Mouse (Mus musculus) midbrain, postnatal 0 days (tissue): ENCODE data around the gene Mcm9. TPM values are rescaled to one million over a fixed set of nuclear protein-coding genes. Genes with fewer than 3 reads are reported as not detected.

Experiments used
- ATAC-seq: fragments of 200-750 bp; cut with Nextera tagmentation; 2 replicates; pipeline ENCODE4 v1.8.0; 2017; ENCODE audit warnings: moderate number of reproducible peaks, mild to moderate bottlenecking, moderate TSS enrichment, moderate library complexity; ENCODE audit not compliant: low FRiP score
- DNase-seq: peaks from one replicate; pipeline ENCODE4 v3.0.0-alpha.2; 2015; ENCODE audit warnings: low spot score
- H3K27ac ChIP-seq: fragments of 300-500 bp; sonication (generic); 2 replicates; pipeline ENCODE4 v1.5.1; 2014; ENCODE audit warnings: low read depth, mild to moderate bottlenecking, low read length, mixed read lengths
- H3K27me3 ChIP-seq: fragments of 300-500 bp; sonication (generic); 2 replicates; pipeline ENCODE4 v1.6.1; 2014; ENCODE audit warnings: low read length, control low read depth, mixed read lengths; ENCODE audit not compliant: insufficient read depth
- H3K36me3 ChIP-seq: fragments of 300-500 bp; sonication (generic); 2 replicates; pipeline ENCODE4 v1.6.1; 2014; ENCODE audit warnings: low read length, control low read depth, mixed read lengths; ENCODE audit not compliant: insufficient read depth
- H3K4me1 ChIP-seq: fragments of 300-500 bp; sonication (generic); 2 replicates; pipeline ENCODE4 v1.6.1; 2014; ENCODE audit warnings: mild to moderate bottlenecking, control low read depth, antibody characterized with exemption, low read length, mixed read lengths; ENCODE audit not compliant: insufficient read depth
- H3K4me2 ChIP-seq: fragments of 300-500 bp; sonication (generic); 2 replicates; pipeline ENCODE4 v1.6.1; 2014; ENCODE audit warnings: low read depth, mild to moderate bottlenecking, low read length, mixed read lengths; ENCODE audit not compliant: poor library complexity, severe bottlenecking
- H3K4me3 ChIP-seq: fragments of 300-500 bp; sonication (generic); 2 replicates; pipeline ENCODE4 v1.5.1; 2014; ENCODE audit warnings: low read depth, mild to moderate bottlenecking, low read length, moderate library complexity
- H3K9ac ChIP-seq: fragments of 300-500 bp; sonication (generic); replicated peaks from 2 replicates; pipeline ENCODE4 v1.6.1; 2014; ENCODE audit warnings: mild to moderate bottlenecking, low read length, moderate library complexity, mixed read lengths; ENCODE audit not compliant: poor library complexity, severe bottlenecking
- H3K9me3 ChIP-seq: fragments of 300-500 bp; sonication (generic); 2 replicates; pipeline ENCODE4 v1.6.1; 2016; ENCODE audit warnings: low read length, control low read depth
- CTCF ChIP-seq: IDR thresholded peaks from 2 replicates; pipeline ENCODE4 v1.5.1; 2016; ENCODE audit warnings: antibody characterized with exemption, mild to moderate bottlenecking
- WGBS: fragments of 180-500 bp; shearing (Covaris S2); extraction: QIAGEN DNeasy Blood & Tissue Kit; methylation state at CpG from one replicate; pipeline ENCODE4 v1.1.7; 2014; 5-methylcytosine and 5-hydroxymethylcytosine counted together
- polyA plus RNA-seq: library from polyadenylated mRNA; unstranded; fragments of >200 nt; fragmentation: Nextera tagmentation; extraction: Ambion mirVana; gene quantifications from 2 replicates; pipeline ENCODE4 v1.2.1, GENCODE M21; 2015
- total RNA-seq: library from RNA; depleted of rRNA; stranded (reverse); fragments of >200 nt; gene quantifications from 2 replicates; pipeline ENCODE4 v1.2.3, GENCODE M21; 2014

Gene Mcm9
- total and polyA plus RNA-seq, 2 experiments from 2014 or later, result 3.1 to 5.7 TPM

- H3K4me3 ChIP-seq, result peak overlapping the region; percentile 86
- ATAC-seq, result peak; percentile 55
- no peaks in the 10 kb centered on the region for H3K9me3 ChIP-seq
- peak overlapping the region; percentile 71 for H3K9ac ChIP-seq
- no peak for DNase-seq
- peak overlapping the region; percentile 51 for H3K4me2 ChIP-seq
- 8% methylated on average over 20 of the region's 27 CpGs for WGBS
- no peaks in the 10 kb centered on the region for H3K27me3 ChIP-seq
- no peak for TF ChIP-seq CTCF
- no peaks in the 10 kb centered on the region for H3K36me3 ChIP-seq
- peaks cover 3% of the 10 kb centered on the region; the same call in 1 of the 2 replicates for H3K4me1 ChIP-seq
- H3K27ac ChIP-seq, result peak overlapping the region; percentile 98
These were observed 34.2 kb downstream of the Mcm9 start for GRCm38 (mm10) chr10:53595744-53596676.

- H3K4me1 ChIP-seq, result no peaks in the 10 kb centered on the region
- 67% methylated on average over 3 of the region's 3 CpGs for WGBS
- no peak for TF ChIP-seq CTCF
- no peaks in the 10 kb centered on the region for H3K9me3 ChIP-seq
- H3K27me3 ChIP-seq, result no peaks in the 10 kb centered on the region
- DNase-seq (no peak), ATAC-seq (no peak)
- no peak overlapping the region for H3K9ac ChIP-seq
- H3K36me3 ChIP-seq, result no peaks in the 10 kb centered on the region
- H3K4me3 ChIP-seq, result no peak overlapping the region
- H3K4me2 ChIP-seq, result no peak overlapping the region
- no peak overlapping the region for H3K27ac ChIP-seq
These were observed 44.5 kb downstream of the Mcm9 start for GRCm38 (mm10) chr10:53585777-53586176.

- H3K27me3 ChIP-seq, result no peaks in the 10 kb centered on the region
- H3K4me1 ChIP-seq, result no peaks in the 10 kb centered on the region
- ATAC-seq (peak; percentile 45), DNase-seq (no peak)
- H3K4me2 ChIP-seq, result peak overlapping the region; percentile 74
- peak overlapping the region; percentile 30 for H3K4me3 ChIP-seq
- no peak for TF ChIP-seq CTCF
- WGBS, result 25% methylated on average over 7 of the region's 12 CpGs
- no peaks in the 10 kb centered on the region for H3K9me3 ChIP-seq
- H3K9ac ChIP-seq, result peak overlapping the region; percentile 24; the same call in 1 of the 2 replicates
- no peak overlapping the region for H3K27ac ChIP-seq
- no peaks in the 10 kb centered on the region for H3K36me3 ChIP-seq
These were observed 49.2 kb downstream of the Mcm9 start for GRCm38 (mm10) chr10:53581087-53581486.

- H3K27me3 ChIP-seq, result no peaks in the 10 kb centered on the region
- no peaks in the 10 kb centered on the region for H3K4me1 ChIP-seq
- ATAC-seq (peak; percentile 87), DNase-seq (peak; percentile 83)
- H3K27ac ChIP-seq, result no peak overlapping the region
- H3K4me3 ChIP-seq, result peak overlapping the region; percentile 30
- no peaks in the 10 kb centered on the region for H3K9me3 ChIP-seq
- peak overlapping the region; percentile 24; the same call in 1 of the 2 replicates for H3K9ac ChIP-seq
- H3K36me3 ChIP-seq, result no peaks in the 10 kb centered on the region
- TF ChIP-seq CTCF, result no peak
- 6% methylated on average over 14 of the region's 14 CpGs for WGBS
- H3K4me2 ChIP-seq, result peak overlapping the region; percentile 74
These were observed 49.6 kb downstream of the Mcm9 start for GRCm38 (mm10) chr10:53580621-53581081.

- Histone ChIP-seq H3K9me3 (no peaks in the 10 kb centered on the region), H3K9ac (no peak overlapping the region), H3K4me3 (peak overlapping the region; percentile 30), H3K27ac (no peak overlapping the region), H3K27me3 (no peaks in the 10 kb centered on the region), H3K36me3 (no peaks in the 10 kb centered on the region), H3K4me2 (peak overlapping the region; percentile 74), H3K4me1 (no peaks in the 10 kb centered on the region)
- DNase-seq (peak; percentile 13), ATAC-seq (peak; percentile 60)
- no peak for TF ChIP-seq CTCF
- 27% methylated on average over 6 of the region's 7 CpGs for WGBS
These were observed 50.1 kb downstream of the Mcm9 start for GRCm38 (mm10) chr10:53580137-53580536.

- DNase-seq, result no peak
- Histone ChIP-seq H3K9me3 (no peaks in the 10 kb centered on the region), H3K4me3 (no peak overlapping the region)
These were observed 61.7 kb downstream of the Mcm9 start for GRCm38 (mm10) chr10:53568531-53568930.

More at GRCm38 (mm10) chr10:53568531-53568930, 61.7 kb downstream of the Mcm9 start:
- H3K27ac ChIP-seq, result no peak overlapping the region
- H3K36me3 ChIP-seq, result no peaks in the 10 kb centered on the region
- no peaks in the 10 kb centered on the region for H3K27me3 ChIP-seq
- H3K4me1 ChIP-seq, result no peaks in the 10 kb centered on the region
- TF ChIP-seq CTCF, result no peak
- no peak for ATAC-seq
- H3K9ac ChIP-seq, result no peak overlapping the region
- H3K4me2 ChIP-seq, result no peak overlapping the region
